Mouse (Mus musculus) hindbrain, embryonic 16.5 days (tissue): Measurements from ENCODE around the gene Psg22. TPM values are rescaled to one million over a fixed set of nuclear protein-coding genes. Genes with fewer than 3 reads are reported as not detected.
"Not testable (repeated sequence)": the region's sequence is repeated elsewhere in the genome, so short reads cannot be mapped to it uniquely, and the experiment has no call there.

Experiments
- ATAC-seq: fragments of 200-750 bp; cut with Nextera tagmentation; 2 replicates; pipeline ENCODE4 v1.8.0; 2017; ENCODE audit warnings: moderate TSS enrichment, moderate library complexity
- H3K27ac ChIP-seq: fragments of 300-500 bp; sonication (generic); 2 replicates; pipeline ENCODE4 v1.5.1; 2014; ENCODE audit warnings: low read depth, mild to moderate bottlenecking, control low read depth, low read length, moderate library complexity
- H3K27me3 ChIP-seq: fragments of 300-500 bp; sonication (generic); replicated peaks from 2 replicates; pipeline ENCODE4 v1.6.1; 2014; ENCODE audit warnings: low read length; ENCODE audit not compliant: control insufficient read depth, insufficient read depth
- H3K36me3 ChIP-seq: fragments of 300-500 bp; sonication (generic); 2 replicates; pipeline ENCODE4 v1.6.1; 2014; ENCODE audit warnings: mild to moderate bottlenecking, low read length, moderate library complexity, mixed read lengths; ENCODE audit not compliant: control insufficient read depth, insufficient read depth
- H3K4me1 ChIP-seq: fragments of 300-500 bp; sonication (generic); 2 replicates; pipeline ENCODE4 v1.6.1; 2014; ENCODE audit warnings: low read depth, low read length; ENCODE audit not compliant: control insufficient read depth, insufficient read depth
- H3K4me2 ChIP-seq: fragments of 300-500 bp; sonication (generic); 2 replicates; pipeline ENCODE4 v1.6.1; 2014; ENCODE audit warnings: mild to moderate bottlenecking, low read length, control low read depth, moderate library complexity
- H3K4me3 ChIP-seq: fragments of 300-500 bp; sonication (generic); 2 replicates; pipeline ENCODE4 v1.5.1; 2014; ENCODE audit warnings: mild to moderate bottlenecking, low read length, control low read depth, moderate library complexity
- H3K9ac ChIP-seq: fragments of 300-500 bp; sonication (generic); 2 replicates; pipeline ENCODE4 v1.6.1; 2014; ENCODE audit warnings: low read depth, mild to moderate bottlenecking, control low read depth, low read length, moderate library complexity
- H3K9me3 ChIP-seq: fragments of 300-500 bp; sonication (generic); 2 replicates; pipeline ENCODE4 v1.6.1; 2014; ENCODE audit warnings: mild to moderate bottlenecking, low read length, moderate library complexity; ENCODE audit not compliant: control insufficient read depth
- WGBS: fragments of 180-500 bp; shearing (Covaris S2); extraction: QIAGEN DNeasy Blood & Tissue Kit; methylation state at CpG from one replicate; pipeline ENCODE4 v1.1.7; 2014; 5-methylcytosine and 5-hydroxymethylcytosine counted together
- polyA plus RNA-seq: library from polyadenylated mRNA; unstranded; fragments of >200 nt; fragmentation: Nextera tagmentation; extraction: Ambion mirVana; gene quantifications from 2 replicates; pipeline ENCODE4 v1.2.1, GENCODE M21; 2015

Psg22 gene
- not detected in 2 replicates for polyA plus RNA-seq

- Histone ChIP-seq H3K4me2 (no peak within 1 kb of the TSS), H3K9me3 (no peaks in the 10 kb centered on the region), H3K36me3 (no peaks in the 10 kb centered on the region), H3K9ac (no peak within 1 kb of the TSS), H3K4me1 (no peaks in the 10 kb centered on the region), H3K27me3 (no peaks in the 10 kb centered on the region), H3K27ac (no peak within 1 kb of the TSS), H3K4me3 (no peak within 1 kb of the TSS)
- 39% methylated on average over 2 of the region's 2 CpGs for WGBS
- no peak for ATAC-seq
Observed at GRCm38 (mm10) chr7:18717790-18718189, at the start of gene Psg22. TSS of gene Psg22 (plus strand) at chr7:18718090.

GRCm38 (mm10) chr7:18679772-18680171, 38.1 kb upstream of the Psg22 start:
- Histone ChIP-seq H3K9me3 (no peaks in the 10 kb centered on the region), H3K4me3 (no peak overlapping the region), H3K27me3 (no peaks in the 10 kb centered on the region), H3K4me2 (no peak overlapping the region), H3K36me3 (no peaks in the 10 kb centered on the region), H3K27ac (no peak overlapping the region), H3K4me1 (no peaks in the 10 kb centered on the region), H3K9ac (no peak overlapping the region)
- no peak for ATAC-seq
- 35% methylated on average over 2 of the region's 2 CpGs for WGBS

- Histone ChIP-seq H3K36me3 (no peaks in the 10 kb centered on the region), H3K27ac (no peak overlapping the region), H3K9me3 (no peaks in the 10 kb centered on the region), H3K4me3 (no peak overlapping the region), H3K27me3 (no peaks in the 10 kb centered on the region), H3K4me1 (no peaks in the 10 kb centered on the region), H3K4me2 (no peak overlapping the region), H3K9ac (no peak overlapping the region)
- ATAC-seq, result no peak
Observed at GRCm38 (mm10) chr7:18685586-18685985, 32.3 kb upstream of the Psg22 start.

GRCm38 (mm10) chr7:18686085-18686484, 31.8 kb upstream of the Psg22 start, which contains the start of gene Psg20:
TSS of gene Psg20 (minus strand) at chr7:18686185.
- no peak within 1 kb of the TSS for H3K27ac ChIP-seq
- no peak for ATAC-seq
- no peak within 1 kb of the TSS for H3K4me3 ChIP-seq
- H3K4me2 ChIP-seq, result no peak within 1 kb of the TSS
- H3K9me3 ChIP-seq, result no peaks in the 10 kb centered on the region
- no peaks in the 10 kb centered on the region for H3K4me1 ChIP-seq
- H3K9ac ChIP-seq, result no peak within 1 kb of the TSS
- H3K27me3 ChIP-seq, result no peaks in the 10 kb centered on the region
- H3K36me3 ChIP-seq, result no peaks in the 10 kb centered on the region
- WGBS, result 67% methylated on average over 2 of the region's 2 CpGs

GRCm38 (mm10) chr7:18710331-18710730, 7.6 kb upstream of the Psg22 start:
- WGBS, result 71% methylated on average over 4 of the region's 4 CpGs

GRCm38 (mm10) chr7:18710846-18711245, 7.0 kb upstream of the Psg22 start:
- no peak overlapping the region for H3K27ac ChIP-seq
- ATAC-seq, result no peak
- no peaks in the 10 kb centered on the region for H3K27me3 ChIP-seq
- no peak overlapping the region for H3K9ac ChIP-seq
- no peaks in the 10 kb centered on the region for H3K9me3 ChIP-seq
- no peak overlapping the region for H3K4me2 ChIP-seq
- 74% methylated on average over 1 of the region's 1 CpGs for WGBS
- no peak overlapping the region for H3K4me3 ChIP-seq
- H3K4me1 ChIP-seq, result no peaks in the 10 kb centered on the region
- H3K36me3 ChIP-seq, result no peaks in the 10 kb centered on the region

More at GRCm38 (mm10) chr7:18710331-18710730, 7.6 kb upstream of the Psg22 start:
- H3K9me3 ChIP-seq, H3K36me3 ChIP-seq, H3K4me3 ChIP-seq, H3K27me3 ChIP-seq, H3K4me2 ChIP-seq, H3K4me1 ChIP-seq, ATAC-seq, H3K27ac ChIP-seq, H3K9ac ChIP-seq: not testable (repeated sequence)

- no peaks in the 10 kb centered on the region for H3K36me3 ChIP-seq
- H3K27me3 ChIP-seq, result no peaks in the 10 kb centered on the region
- no peaks in the 10 kb centered on the region for H3K4me1 ChIP-seq
- no peak overlapping the region for H3K27ac ChIP-seq
- H3K9me3 ChIP-seq, result no peaks in the 10 kb centered on the region
- no peak overlapping the region for H3K4me2 ChIP-seq
- no peak for ATAC-seq
- no peak overlapping the region for H3K9ac ChIP-seq
- 73% methylated on average over 4 of the region's 4 CpGs for WGBS
- no peak overlapping the region for H3K4me3 ChIP-seq
Observed at GRCm38 (mm10) chr7:18715546-18715945, 2.3 kb upstream of the Psg22 start.

GRCm38 (mm10) chr7:18724001-18724400, 6.1 kb downstream of the Psg22 start:
- no peaks in the 10 kb centered on the region for H3K36me3 ChIP-seq
- WGBS, result 80% methylated on average over 6 of the region's 6 CpGs
- no peaks in the 10 kb centered on the region for H3K9me3 ChIP-seq
- no peak for ATAC-seq
- no peaks in the 10 kb centered on the region for H3K4me1 ChIP-seq
- H3K27ac ChIP-seq, result no peak overlapping the region
- H3K4me3 ChIP-seq, result no peak overlapping the region
- no peak overlapping the region for H3K4me2 ChIP-seq
- no peaks in the 10 kb centered on the region for H3K27me3 ChIP-seq
- H3K9ac ChIP-seq, result no peak overlapping the region

GRCm38 (mm10) chr7:18725931-18726330, 8.0 kb downstream of the Psg22 start:
- not testable (repeated sequence) for H3K4me2 ChIP-seq

GRCm38 (mm10) chr7:18728391-18728790, 10.5 kb downstream of the Psg22 start:
- H3K27ac ChIP-seq, result no peak overlapping the region
- no peaks in the 10 kb centered on the region for H3K9me3 ChIP-seq
- no peak for ATAC-seq
- no peak overlapping the region for H3K4me2 ChIP-seq
- H3K4me1 ChIP-seq, result no peaks in the 10 kb centered on the region
- H3K9ac ChIP-seq, result no peak overlapping the region
- H3K4me3 ChIP-seq, result no peak overlapping the region
- no peaks in the 10 kb centered on the region for H3K27me3 ChIP-seq
- H3K36me3 ChIP-seq, result no peaks in the 10 kb centered on the region
- WGBS, result 85% methylated on average over 1 of the region's 1 CpGs

More at GRCm38 (mm10) chr7:18725931-18726330, 8.0 kb downstream of the Psg22 start:
- not testable (repeated sequence) for H3K27ac ChIP-seq, H3K9ac ChIP-seq, H3K4me3 ChIP-seq, ATAC-seq, H3K9me3 ChIP-seq, H3K36me3 ChIP-seq, H3K27me3 ChIP-seq, H3K4me1 ChIP-seq
